Mouse (Mus musculus): ENCODE measurements around the gene Slc12a6. TPM values are rescaled to one million over a fixed set of nuclear protein-coding genes. Genes with fewer than 3 reads are reported as not detected.
A peak's percentile ranks its signal among the peaks of the same experiment; 100 is the strongest.

Gene Slc12a6
- total and polyA plus RNA-seq, 2 experiments from 2014 or later, result 14.1 to 69.7 TPM

DNA sequence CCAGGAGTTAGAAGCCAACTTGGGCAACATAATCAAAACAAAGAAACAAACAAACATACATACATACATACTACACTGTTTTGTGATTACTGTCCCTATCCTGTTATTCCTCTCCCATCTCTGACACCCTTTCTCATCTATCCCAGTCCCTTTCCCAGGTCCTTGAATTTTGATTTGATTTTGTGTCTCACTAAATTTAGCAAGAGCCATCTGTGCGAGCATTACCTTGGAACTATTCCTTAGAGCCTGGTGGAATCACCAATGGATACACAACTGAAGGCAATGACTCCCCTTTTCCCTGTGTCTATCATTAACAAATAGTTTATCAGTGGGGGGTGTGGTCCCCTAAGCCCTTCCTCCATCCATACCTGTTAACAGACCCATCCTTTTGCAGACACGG is 27.2 kb downstream of the Slc12a6 start:
- Histone ChIP-seq H3K36me3 (ENCODE audit: insufficient read depth, low read length) (no peaks in the 10 kb centered on the region), H3K4me3 (ENCODE audit: low read depth, low read length) (no peak overlapping the region), H3K27me3 (ENCODE audit: insufficient read depth, low read length) (no peaks in the 10 kb centered on the region), H3K27ac (ENCODE audit: low read depth, low read length) (no peak overlapping the region), H3K9ac (replicated peaks; ENCODE audit: low read length, poor library complexity, severe bottlenecking) (no peak overlapping the region), H3K4me2 (ENCODE audit: low read depth, low read length, poor library complexity, severe bottlenecking) (no peak overlapping the region), H3K4me1 (ENCODE audit: insufficient read depth, low read length) (no peaks in the 10 kb centered on the region), H3K9me3 (ENCODE audit: low read length) (no peaks in the 10 kb centered on the region)
- no peak for DNase-seq (ENCODE audit: low spot score)
- no peak for ATAC-seq (ENCODE audit: low FRiP score)
- 95% methylated on average over 2 of the region's 2 CpGs for WGBS
- no peak for TF ChIP-seq CTCF (IDR thresholded peaks at IDR 0.05)

DNA sequence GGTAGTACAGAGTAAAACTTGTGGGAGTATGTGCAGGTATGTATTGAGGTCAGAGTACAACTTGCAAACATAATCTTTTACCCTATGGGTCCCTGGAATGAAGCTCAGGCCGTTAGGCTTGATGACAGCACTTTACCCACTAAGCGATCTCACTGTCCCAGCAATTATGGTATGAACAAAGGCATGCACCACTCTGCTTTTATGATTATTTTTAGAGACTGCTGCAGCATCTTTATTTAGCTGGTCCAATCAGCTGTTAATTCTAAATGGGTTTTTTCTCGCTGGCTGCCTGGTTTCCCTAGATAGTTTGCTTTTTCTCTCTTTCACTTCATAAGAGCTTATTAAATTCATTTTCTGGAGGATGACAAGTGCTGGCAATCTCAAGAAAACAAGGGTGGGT is 30.6 kb downstream of the Slc12a6 start:
- no peak overlapping the region for H3K9ac ChIP-seq (replicated peaks; ENCODE audit: low read length, poor library complexity, severe bottlenecking)
- H3K4me1 ChIP-seq (ENCODE audit: insufficient read depth, low read length), result no peaks in the 10 kb centered on the region
- no peak for TF ChIP-seq CTCF (IDR thresholded peaks at IDR 0.05)
- no peaks in the 10 kb centered on the region for H3K9me3 ChIP-seq (ENCODE audit: low read length)
- DNase-seq (ENCODE audit: low spot score), result peak; percentile 17
- no peak overlapping the region for H3K27ac ChIP-seq (ENCODE audit: low read depth, low read length)
- ATAC-seq (ENCODE audit: low FRiP score), result no peak
- 74% methylated on average over 3 of the region's 3 CpGs for WGBS
- no peak overlapping the region for H3K4me2 ChIP-seq (ENCODE audit: low read depth, low read length, poor library complexity, severe bottlenecking)
- no peaks in the 10 kb centered on the region for H3K36me3 ChIP-seq (ENCODE audit: insufficient read depth, low read length)
- no peak overlapping the region for H3K4me3 ChIP-seq (ENCODE audit: low read depth, low read length)
- no peaks in the 10 kb centered on the region for H3K27me3 ChIP-seq (ENCODE audit: insufficient read depth, low read length)

DNA sequence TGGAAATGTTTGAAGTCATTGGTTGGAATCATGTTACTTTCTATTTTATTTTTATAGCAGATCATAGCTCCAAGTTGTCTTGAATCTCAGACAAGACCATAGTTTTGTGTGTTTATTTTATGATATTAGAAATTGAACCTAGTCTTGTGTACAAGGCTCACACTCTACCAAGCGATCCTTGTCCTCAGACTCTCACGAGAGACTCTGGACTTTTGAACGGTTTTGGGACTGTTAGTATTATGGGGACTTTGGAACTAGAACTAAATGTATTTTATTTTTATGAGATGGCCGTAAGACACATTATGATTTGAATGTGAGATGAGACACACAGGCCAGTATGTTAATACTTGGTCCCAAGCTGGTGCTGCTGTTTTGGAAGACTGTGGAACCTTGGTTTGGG is 32.6 kb downstream of the Slc12a6 start:
- no peak overlapping the region for H3K27ac ChIP-seq (ENCODE audit: low read depth, low read length)
- DNase-seq (ENCODE audit: low spot score) (no peak), ATAC-seq (ENCODE audit: low FRiP score) (no peak)
- no peak overlapping the region for H3K9ac ChIP-seq (replicated peaks; ENCODE audit: low read length, poor library complexity, severe bottlenecking)
- no peaks in the 10 kb centered on the region for H3K4me1 ChIP-seq (ENCODE audit: insufficient read depth, low read length)
- no peaks in the 10 kb centered on the region for H3K36me3 ChIP-seq (ENCODE audit: insufficient read depth, low read length)
- TF ChIP-seq CTCF (IDR thresholded peaks at IDR 0.05), result no peak
- H3K27me3 ChIP-seq (ENCODE audit: insufficient read depth, low read length), result no peaks in the 10 kb centered on the region
- H3K4me2 ChIP-seq (ENCODE audit: low read depth, low read length, poor library complexity, severe bottlenecking), result no peak overlapping the region
- no peak overlapping the region for H3K4me3 ChIP-seq (ENCODE audit: low read depth, low read length)
- 91% methylated on average over 4 of the region's 4 CpGs for WGBS
- no peaks in the 10 kb centered on the region for H3K9me3 ChIP-seq (ENCODE audit: low read length)

DNA sequence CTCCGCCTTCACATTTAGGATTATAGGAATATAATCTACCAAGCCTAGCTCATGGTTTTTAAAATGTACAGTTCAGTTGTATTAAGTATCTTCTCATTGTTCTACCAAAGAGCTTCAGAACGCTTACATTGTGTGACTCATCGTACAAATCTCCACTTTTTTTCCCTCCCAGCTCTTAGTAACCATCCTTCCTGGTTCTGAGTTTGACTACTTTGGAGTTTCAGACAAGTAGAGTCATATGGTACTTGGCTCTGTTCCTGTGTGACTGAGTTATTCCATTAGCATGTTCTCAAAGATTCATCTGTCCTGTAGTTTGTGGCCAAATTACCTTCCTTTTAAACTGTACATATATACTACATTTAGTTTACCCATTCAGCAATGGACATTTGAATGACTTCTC is 43.0 kb downstream of the Slc12a6 start:
- Histone ChIP-seq H3K4me2 (ENCODE audit: low read depth, low read length, poor library complexity, severe bottlenecking) (no peak overlapping the region), H3K4me3 (ENCODE audit: low read depth, low read length) (no peak overlapping the region), H3K9me3 (ENCODE audit: low read length) (no peaks in the 10 kb centered on the region), H3K9ac (replicated peaks; ENCODE audit: low read length, poor library complexity, severe bottlenecking) (no peak overlapping the region), H3K4me1 (ENCODE audit: insufficient read depth, low read length) (no peaks in the 10 kb centered on the region; the same call in 1 of the 2 replicates), H3K36me3 (ENCODE audit: insufficient read depth, low read length) (no peaks in the 10 kb centered on the region), H3K27me3 (ENCODE audit: insufficient read depth, low read length) (no peaks in the 10 kb centered on the region), H3K27ac (ENCODE audit: low read depth, low read length) (no peak overlapping the region)
- WGBS, result 92% methylated on average over 3 of the region's 3 CpGs
- DNase-seq (ENCODE audit: low spot score) (no peak), ATAC-seq (ENCODE audit: low FRiP score) (no peak)
- TF ChIP-seq CTCF (IDR thresholded peaks at IDR 0.05), result no peak

DNA sequence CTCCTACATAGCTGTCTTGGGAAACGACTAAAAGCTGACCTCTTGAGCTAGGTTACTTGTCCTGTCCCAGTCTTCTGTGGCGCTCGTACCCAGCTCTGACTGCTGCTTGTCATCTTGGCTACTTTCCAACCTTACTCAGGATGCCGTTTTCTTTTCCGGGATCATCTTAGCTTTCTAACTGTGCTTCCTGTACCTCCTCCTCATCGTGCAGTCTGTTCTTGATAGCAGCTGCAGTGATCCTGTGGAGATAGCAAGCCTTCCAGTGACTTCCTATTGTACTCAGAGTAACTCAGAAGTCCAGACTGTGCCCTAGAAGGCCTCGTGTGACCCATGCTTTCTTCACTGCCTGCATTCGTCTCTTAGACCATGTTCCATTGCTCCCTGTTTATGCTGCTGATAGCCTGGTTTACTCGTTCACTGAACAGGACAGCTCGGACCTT is 43.6 kb downstream of the Slc12a6 start:
- H3K9ac ChIP-seq (replicated peaks; ENCODE audit: low read length, poor library complexity, severe bottlenecking), result no peak overlapping the region
- no peaks in the 10 kb centered on the region for H3K27me3 ChIP-seq (ENCODE audit: insufficient read depth, low read length)
- TF ChIP-seq CTCF (IDR thresholded peaks at IDR 0.05), result no peak
- ATAC-seq (ENCODE audit: low FRiP score) (no peak), DNase-seq (ENCODE audit: low spot score) (no peak)
- no peaks in the 10 kb centered on the region for H3K9me3 ChIP-seq (ENCODE audit: low read length)
- H3K4me2 ChIP-seq (ENCODE audit: low read depth, low read length, poor library complexity, severe bottlenecking), result no peak overlapping the region
- H3K4me3 ChIP-seq (ENCODE audit: low read depth, low read length), result no peak overlapping the region
- no peaks in the 10 kb centered on the region for H3K36me3 ChIP-seq (ENCODE audit: insufficient read depth, low read length)
- whole genome bisulfite sequencing, result 82% methylated on average over 10 of the region's 10 CpGs
- H3K27ac ChIP-seq (ENCODE audit: low read depth, low read length), result no peak overlapping the region
- no peaks in the 10 kb centered on the region; the same call in 1 of the 2 replicates for H3K4me1 ChIP-seq (ENCODE audit: insufficient read depth, low read length)

DNA sequence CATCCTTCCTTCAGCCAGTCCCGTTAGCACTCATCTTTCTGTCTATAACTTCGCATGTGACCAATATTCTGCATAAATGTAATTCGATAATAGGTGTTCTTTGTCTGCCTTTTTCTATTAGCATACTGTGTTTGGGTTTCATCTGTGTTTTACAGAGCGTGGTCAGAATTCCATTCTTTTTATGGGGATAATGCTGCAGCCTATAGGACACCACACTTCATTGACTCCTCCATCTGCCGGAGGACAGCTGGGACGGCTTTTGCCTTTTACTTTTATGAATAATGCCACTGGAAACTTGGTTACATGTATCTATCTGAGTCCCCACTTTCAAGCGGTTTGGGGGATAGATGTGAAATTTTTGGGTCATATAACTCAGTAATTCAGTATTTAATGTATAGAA is 50.0 kb downstream of the Slc12a6 start:
- WGBS, result 87% methylated on average over 7 of the region's 7 CpGs
- Histone ChIP-seq H3K27ac (ENCODE audit: low read depth, low read length) (no peak overlapping the region), H3K9ac (replicated peaks; ENCODE audit: low read length, poor library complexity, severe bottlenecking) (no peak overlapping the region), H3K4me3 (ENCODE audit: low read depth, low read length) (no peak overlapping the region), H3K36me3 (ENCODE audit: insufficient read depth, low read length) (no peaks in the 10 kb centered on the region), H3K4me1 (ENCODE audit: insufficient read depth, low read length) (no peaks in the 10 kb centered on the region), H3K9me3 (ENCODE audit: low read length) (no peaks in the 10 kb centered on the region), H3K4me2 (ENCODE audit: low read depth, low read length, poor library complexity, severe bottlenecking) (no peak overlapping the region), H3K27me3 (ENCODE audit: insufficient read depth, low read length) (no peaks in the 10 kb centered on the region)
- DNase-seq (ENCODE audit: low spot score) (no peak), ATAC-seq (ENCODE audit: low FRiP score) (no peak)
- no peak for TF ChIP-seq CTCF (IDR thresholded peaks at IDR 0.05)
